Mouse (Mus musculus) CH12.LX (cell line): ENCODE data around the gene Slc35b4. TPM values are rescaled to one million over a fixed set of nuclear protein-coding genes. Genes with fewer than 3 reads are reported as not detected.

Source experiments
- DNase-seq: peaks from one replicate; pipeline ENCODE4 v3.0.0-alpha.2; 2013; ENCODE audit errors: extremely low read depth
- H3K27ac ChIP-seq: 2 replicates; pipeline ENCODE4 v1.5.1; 2012; ENCODE audit warnings: low read depth, mild to moderate bottlenecking, control low read depth, moderate library complexity; ENCODE audit not compliant: insufficient read depth
- H3K27me3 ChIP-seq: replicated peaks from 2 replicates; pipeline ENCODE3; 2012; ENCODE audit warnings: inconsistent platforms
- H3K36me3 ChIP-seq, 2 experiments: replicated peaks in 1 of 2; 2 replicates each; pipeline versions ENCODE3 to v1.6.1; 2012; ENCODE audit warnings: inconsistent platforms in 1 of 2, low read length in 1 of 2, mild to moderate bottlenecking in 1 of 2, mixed read lengths in 1 of 2, moderate library complexity in 1 of 2; ENCODE audit not compliant: control insufficient read depth in 1 of 2, insufficient read depth in 1 of 2
- H3K4me1 ChIP-seq, 2 experiments: 2 replicates each; pipeline ENCODE4 v1.6.1; 2012; ENCODE audit warnings: inconsistent platforms in 1 of 2, moderate library complexity in 1 of 2; ENCODE audit not compliant: insufficient read depth in 2 of 2, control insufficient read depth in 1 of 2
- H3K4me2 ChIP-seq: 2 replicates; pipeline ENCODE4 v1.6.1; 2012; ENCODE audit warnings: low read depth, mild to moderate bottlenecking, control low read depth; ENCODE audit not compliant: poor library complexity, insufficient read depth, severe bottlenecking
- H3K4me3 ChIP-seq, 3 experiments: fragments of 150-350 bp in 1 of 3; sonication (generic) in 1 of 3; replicated peaks in 1 of 3; 2 replicates each; pipeline versions ENCODE3 to v1.5.1; 2011 to 2012; ENCODE audit warnings: low read depth in 2 of 3, low read length in 2 of 3, mild to moderate bottlenecking in 2 of 3, moderate library complexity in 2 of 3, control low read depth in 1 of 3, improper control_type of control experiment in 1 of 3, inconsistent platforms in 1 of 3, mixed read lengths in 1 of 3; ENCODE audit not compliant: poor library complexity in 1 of 3
- H3K79me2 ChIP-seq: replicated peaks from 2 replicates; pipeline ENCODE4 v1.6.1; 2012; ENCODE audit warnings: mild to moderate bottlenecking, moderate library complexity; ENCODE audit not compliant: control insufficient read depth, poor library complexity, insufficient read depth, severe bottlenecking; ENCODE audit errors: extremely low read depth
- H3K9ac ChIP-seq: 2 replicates; pipeline ENCODE4 v1.6.1; 2012; ENCODE audit warnings: low read depth, mild to moderate bottlenecking, control low read depth, moderate library complexity; ENCODE audit not compliant: insufficient read depth
- H3K9me3 ChIP-seq: replicated peaks from 2 replicates; pipeline ENCODE3; 2012; ENCODE audit warnings: low read length, inconsistent platforms, mixed read lengths
- BHLHE40 ChIP-seq: IDR thresholded peaks from 2 replicates; pipeline ENCODE4 v1.6.1; 2011; ENCODE audit warnings: mild to moderate bottlenecking, low read depth, low read length, improper control_type of control experiment
- E2F4 ChIP-seq: IDR thresholded peaks from 2 replicates; pipeline ENCODE4 v1.6.1; 2011; ENCODE audit warnings: low read depth, low read length, improper control_type of control experiment; ENCODE audit not compliant: insufficient replicate concordance
- HCFC1 ChIP-seq: IDR thresholded peaks from 2 replicates; pipeline ENCODE4 v1.6.1; 2012; ENCODE audit warnings: low read depth, mild to moderate bottlenecking, inconsistent platforms, low read length, improper control_type of control experiment
- IRF4 ChIP-seq: IDR thresholded peaks from 2 replicates; pipeline ENCODE4 v1.6.1; 2014; ENCODE audit warnings: low read depth, mild to moderate bottlenecking, inconsistent platforms, low read length, improper control_type of control experiment
- JUN ChIP-seq: IDR thresholded peaks from 2 replicates; pipeline ENCODE4 v1.6.1; 2011; ENCODE audit warnings: low read depth, mild to moderate bottlenecking, low read length, improper control_type of control experiment, moderate library complexity; ENCODE audit not compliant: insufficient read depth
- MAFK ChIP-seq: IDR thresholded peaks from 2 replicates; pipeline ENCODE4 v1.6.1; 2011; ENCODE audit warnings: low read length, improper control_type of control experiment; ENCODE audit not compliant: insufficient replicate concordance
- MAZ ChIP-seq: IDR thresholded peaks from 2 replicates; pipeline ENCODE4 v1.6.1; 2012; ENCODE audit warnings: low read depth, mild to moderate bottlenecking, inconsistent platforms, low read length, improper control_type of control experiment, moderate library complexity
- MYC ChIP-seq: IDR thresholded peaks from 2 replicates; pipeline ENCODE4 v1.6.1; 2011; ENCODE audit warnings: low read depth, mild to moderate bottlenecking, improper control_type of control experiment, low read length
- NELFE ChIP-seq: IDR thresholded peaks from 2 replicates; pipeline ENCODE4 v1.6.1; 2011; ENCODE audit warnings: low read depth, low read length, improper control_type of control experiment
- PAX5 ChIP-seq: IDR thresholded peaks from 2 replicates; pipeline ENCODE4 v1.6.1; 2012; ENCODE audit warnings: low read length, inconsistent platforms, mixed read lengths
- POLR2A ChIP-seq: IDR thresholded peaks from 2 replicates; pipeline ENCODE4 v1.6.1; 2011; ENCODE audit warnings: low read depth, mild to moderate bottlenecking, improper control_type of control experiment, low read length
- POLR2AphosphoS2 ChIP-seq: IDR thresholded peaks from 2 replicates; pipeline ENCODE4 v1.6.1; 2011; ENCODE audit warnings: low read depth, low read length, improper control_type of control experiment
- RAD21 ChIP-seq: IDR thresholded peaks from 2 replicates; pipeline ENCODE4 v1.6.1; 2011; ENCODE audit warnings: low read depth, mild to moderate bottlenecking, low read length, improper control_type of control experiment, moderate library complexity
- RCOR1 ChIP-seq: conservative IDR thresholded peaks from 2 replicates; pipeline ENCODE4 v1.6.1; 2012; ENCODE audit warnings: low read depth, mild to moderate bottlenecking, inconsistent platforms, low read length, improper control_type of control experiment
- SMC3 ChIP-seq: IDR thresholded peaks from 2 replicates; pipeline ENCODE4 v1.6.1; 2011; ENCODE audit warnings: low read depth, low read length, improper control_type of control experiment
- TCF12 ChIP-seq: IDR thresholded peaks from 2 replicates; pipeline ENCODE4 v1.6.1; 2014; ENCODE audit warnings: low read depth, mild to moderate bottlenecking, inconsistent platforms, low read length, improper control_type of control experiment
- ZKSCAN1 ChIP-seq: IDR thresholded peaks from 2 replicates; pipeline ENCODE4 v1.6.1; 2012; ENCODE audit warnings: low read depth, inconsistent platforms, low read length, improper control_type of control experiment, borderline replicate concordance
- ZNF384 ChIP-seq: IDR thresholded peaks from 2 replicates; pipeline ENCODE4 v1.6.1; 2012; ENCODE audit warnings: low read depth, low read length, improper control_type of control experiment, inconsistent platforms
- dilution Hi-C: fragments of 300-500 bp; cut with MboI; formaldehyde crosslinking; loops from 2 replicates; pipeline ENCODE4 v1.14.3; 2020; ENCODE audit warnings: low sequenced_read_pairs; ENCODE audit not compliant: extremely low pct_unique_long_range_greater_than_20kb, extremely low pct_ligation_motif_present
- in situ Hi-C: fragments of 300-500 bp; cut with MboI; formaldehyde crosslinking; loops from 3 replicates; pipeline ENCODE4 v1.14.3; 2019; ENCODE audit warnings: low sequenced_read_pairs, low pct_ligation_motif_present, low pct_unique_long_range_greater_than_20kb, mixed read lengths
- polyA plus RNA-seq: library from polyadenylated mRNA; unstranded; fragments of >175 nt; gene quantifications from 2 replicates; pipeline ENCODE4 v1.2.1, GENCODE M21; 2012; ENCODE audit warnings: low read depth; ENCODE audit not compliant: insufficient read length
- total RNA-seq, 2 experiments: library from RNA; depleted of rRNA; stranded (reverse); fragments of 300-350 nt in 1 of 2; fragments of >200 nt in 1 of 2; gene quantifications; 2 replicates each; pipeline ENCODE4 v1.2.3; 2012 to 2014

The Slc35b4 gene
- total and polyA plus RNA-seq, 3 experiments: 16.9 to 34.8 (median 19.8) TPM

DNA sequence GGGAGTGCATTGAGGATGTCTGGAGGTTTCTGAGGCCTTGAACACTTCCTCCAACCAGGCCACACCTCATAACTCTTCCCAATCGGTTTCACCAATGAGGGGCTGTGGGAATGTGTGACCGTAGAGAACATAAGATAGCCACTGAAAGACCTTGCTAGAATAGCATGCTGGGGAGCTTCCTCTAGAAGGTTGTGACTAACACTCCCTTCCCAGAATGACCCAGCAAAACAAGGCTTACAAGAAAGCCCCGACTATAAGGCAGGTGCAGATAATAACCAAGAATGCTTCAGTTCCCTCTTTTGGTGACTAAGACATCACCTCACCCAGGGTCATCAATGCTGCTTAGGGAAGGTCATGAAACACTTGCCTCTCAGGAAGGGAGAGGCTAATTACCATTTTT is 12.6 kb upstream of the Slc35b4 start (continued):
- no peak for TF ChIP-seq E2F4
- 0 out of 2 replicates have a peak, but pooled peaks have one; percentile 64 for TF ChIP-seq RCOR1
- TF ChIP-seq JUN: 0 out of 2 replicates have a peak, but pooled peaks have one; percentile 30
- TF ChIP-seq ZNF384: no peak
- peak; percentile 80 for TF ChIP-seq BHLHE40
- no peak for TF ChIP-seq PAX5
- TF ChIP-seq POLR2A: no peak

DNA sequence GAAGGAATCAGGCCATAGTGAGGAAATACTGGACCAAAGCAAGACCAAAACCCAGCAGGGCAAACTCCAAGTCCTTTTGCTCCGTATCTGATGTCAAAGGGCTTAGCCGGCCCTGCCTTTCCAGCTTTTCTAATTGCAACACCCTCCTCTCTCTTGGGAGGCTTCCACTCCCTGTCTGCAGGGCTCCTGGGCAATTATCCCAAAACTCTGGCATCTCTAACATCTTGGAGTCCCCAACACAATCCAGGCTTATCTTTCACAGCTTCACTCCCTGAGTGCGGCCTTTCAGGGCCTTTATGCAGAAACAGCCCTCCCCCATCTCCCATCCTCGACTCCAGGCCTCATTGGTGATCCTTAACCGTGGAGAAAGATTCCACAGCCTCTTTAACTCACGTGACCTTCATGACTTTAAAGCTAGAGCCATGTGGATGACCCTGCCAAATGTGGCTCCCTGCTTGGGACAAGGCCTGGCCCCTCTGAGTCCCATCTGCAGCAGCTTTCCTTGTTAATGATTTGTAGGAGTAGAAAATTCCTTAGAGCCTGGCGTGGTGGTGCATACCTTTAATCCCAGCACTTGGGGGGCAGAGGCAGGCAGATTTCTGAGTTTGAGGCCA is 11.2 kb upstream of the Slc35b4 start:
- Histone ChIP-seq H3K36me3 (no peaks in the 10 kb centered on the region), H3K9me3 (peaks cover 8% of the 10 kb centered on the region), H3K79me2 (no peaks in the 10 kb centered on the region), H3K4me1 (peaks cover 5 to 16% of the 10 kb centered on the region in 2 experiments; a peak in 3 of 4 replicates), H3K27ac (no peak overlapping the region), H3K4me3 (no peak overlapping the region), H3K4me2 (no peak overlapping the region), H3K27me3 (no peaks in the 10 kb centered on the region), H3K9ac (no peak overlapping the region)
- dilution Hi-C loops: no loop called here
- in situ Hi-C loops: no loop called here
- no peak for TF ChIP-seq ZKSCAN1
- no peak for TF ChIP-seq IRF4
- TF ChIP-seq RAD21: no peak
- no peak for TF ChIP-seq MYC
- no peak for TF ChIP-seq RCOR1
- TF ChIP-seq NELFE: no peak
- TF ChIP-seq MAZ: no peak
- no peak for TF ChIP-seq E2F4
- no peak for TF ChIP-seq JUN
- no peak for DNase-seq

DNA sequence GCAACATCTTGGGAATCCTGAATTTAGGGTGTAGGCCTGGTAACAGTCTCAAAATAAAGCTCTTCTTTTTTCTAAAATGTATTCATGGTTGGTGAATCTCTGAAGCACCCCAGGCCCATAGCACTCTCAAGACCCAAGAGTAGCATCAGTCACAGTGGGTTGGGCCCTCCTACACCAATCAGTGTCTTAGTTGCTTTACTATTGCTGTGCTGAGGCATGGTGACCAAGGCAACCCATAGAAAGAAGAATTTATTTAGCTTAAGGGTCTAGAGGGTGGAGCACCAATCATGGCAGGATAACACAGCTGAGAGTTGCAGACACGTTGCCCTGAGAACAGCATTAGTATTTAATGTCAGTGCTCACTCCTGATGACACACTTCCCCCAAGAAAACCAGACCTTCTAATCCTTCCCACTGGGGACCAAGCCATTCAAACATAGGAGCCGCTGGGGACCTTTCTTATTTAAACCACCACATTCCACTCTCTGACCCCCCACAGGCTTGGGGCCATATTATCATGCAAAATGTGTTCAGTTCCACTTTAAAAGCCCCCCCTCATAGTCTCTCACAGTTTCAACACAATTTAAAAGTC is 10.5 kb upstream of the Slc35b4 start:
- H3K27ac ChIP-seq: no peak overlapping the region
- H3K27me3 ChIP-seq: no peaks in the 10 kb centered on the region
- H3K4me2 ChIP-seq: no peak overlapping the region
- H3K79me2 ChIP-seq: no peaks in the 10 kb centered on the region
- no peak overlapping the region for H3K9ac ChIP-seq
- in situ Hi-C loops (no loop called here), dilution Hi-C loops (no loop called here)
- no peak overlapping the region for H3K4me3 ChIP-seq
- H3K36me3 ChIP-seq: no peaks in the 10 kb centered on the region
- no peak for DNase-seq
- TF ChIP-seq POLR2A (no peak), TCF12 (no peak), SMC3 (no peak), MYC (no peak), RAD21 (no peak), POLR2AphosphoS2 (no peak), MAFK (no peak), HCFC1 (no peak)
- peaks cover 11% of the 10 kb centered on the region for H3K9me3 ChIP-seq
- H3K4me1 ChIP-seq: peaks cover 5 to 19% of the 10 kb centered on the region in 2 experiments; a peak in 3 of 4 replicates
